Mouse (Mus musculus): ENCODE results near the gene B3galnt1. TPM values are rescaled to one million over a fixed set of nuclear protein-coding genes. Genes with fewer than 3 reads are reported as not detected.
A peak's percentile ranks its signal among the peaks of the same experiment; 100 is the strongest.

The B3galnt1 gene
- polyA plus RNA-seq, 1 experiment from 2014 or later = 44.4 TPM

DNA sequence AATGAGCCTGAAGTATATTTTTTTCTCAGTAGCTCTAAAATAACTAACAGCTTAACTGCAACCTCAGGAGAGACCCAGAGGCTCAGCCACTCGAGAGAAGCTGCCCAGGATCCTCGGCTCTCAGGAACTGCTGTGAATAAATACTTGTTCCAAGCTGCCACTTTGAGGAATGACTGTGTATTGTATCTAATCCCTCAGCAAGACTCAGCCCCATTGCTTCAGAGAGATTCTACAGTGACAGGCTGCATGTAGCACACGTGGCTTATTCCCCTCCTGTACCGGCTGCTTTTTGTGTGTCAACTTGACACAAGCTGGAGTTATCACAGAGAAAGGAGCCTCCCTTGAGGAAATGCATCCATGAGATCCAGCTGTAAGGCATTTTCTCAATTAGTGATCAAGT, 66.1 kb downstream of the B3galnt1 start:
- no peak for ATAC-seq (ENCODE audit: low FRiP score)
- H3K4me2 ChIP-seq = no peak overlapping the region
- H3K9me3 ChIP-seq (ENCODE audit: control insufficient read depth, low read length) = no peaks in the 10 kb centered on the region
- peaks cover 11% of the 10 kb centered on the region; the same call in 1 of the 2 replicates for H3K4me1 ChIP-seq (ENCODE audit: control insufficient read depth, insufficient read depth, low read length)
- H3K9ac ChIP-seq (ENCODE audit: low read length) = no peak overlapping the region
- H3K27me3 ChIP-seq (ENCODE audit: control insufficient read depth, insufficient read depth, low read length) = peaks cover under 1% of the 10 kb centered on the region; the same call in 1 of the 2 replicates
- no peak overlapping the region for H3K4me3 ChIP-seq (ENCODE audit: low read depth, low read length)
- no peak overlapping the region for H3K27ac ChIP-seq (ENCODE audit: low read depth, low read length)
- 74% methylated on average over 4 of the region's 4 CpGs for WGBS
- no peaks in the 10 kb centered on the region for H3K36me3 ChIP-seq (ENCODE audit: control insufficient read depth, insufficient read depth, low read length)
- DNase-seq (ENCODE audit: low spot score, missing footprints) = no peak

DNA sequence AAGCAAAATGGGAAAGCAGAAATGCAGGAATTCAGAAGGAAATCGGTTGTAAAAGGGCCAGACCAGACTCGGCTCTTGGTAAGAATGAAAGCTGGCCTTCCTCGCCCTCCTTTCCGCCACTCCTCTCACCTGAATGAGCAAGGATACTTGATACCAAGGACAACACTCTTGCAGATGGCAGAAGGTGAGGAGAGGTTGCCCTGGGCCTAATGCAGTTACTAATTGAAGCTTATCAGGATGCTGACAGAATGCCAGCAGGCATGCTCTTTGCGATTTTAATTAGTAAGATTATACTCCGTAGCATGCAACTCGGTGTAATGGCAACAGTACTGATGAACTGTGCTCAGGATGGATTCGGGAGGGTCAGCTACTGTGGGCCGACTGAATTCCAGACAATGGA, 67.2 kb downstream of the B3galnt1 start:
- no peak overlapping the region for H3K4me3 ChIP-seq (ENCODE audit: low read depth, low read length)
- no peak overlapping the region for H3K9ac ChIP-seq (ENCODE audit: low read length)
- H3K27me3 ChIP-seq (ENCODE audit: control insufficient read depth, insufficient read depth, low read length) = no peaks in the 10 kb centered on the region
- DNase-seq (ENCODE audit: low spot score, missing footprints) (no peak), ATAC-seq (ENCODE audit: low FRiP score) (no peak)
- no peaks in the 10 kb centered on the region for H3K36me3 ChIP-seq (ENCODE audit: control insufficient read depth, insufficient read depth, low read length)
- WGBS = 84% methylated on average over 9 of the region's 9 CpGs
- peaks cover 11% of the 10 kb centered on the region; the same call in 1 of the 2 replicates for H3K4me1 ChIP-seq (ENCODE audit: control insufficient read depth, insufficient read depth, low read length)
- no peak overlapping the region for H3K4me2 ChIP-seq
- H3K27ac ChIP-seq (ENCODE audit: low read depth, low read length) = no peak overlapping the region
- no peaks in the 10 kb centered on the region for H3K9me3 ChIP-seq (ENCODE audit: control insufficient read depth, low read length)

DNA sequence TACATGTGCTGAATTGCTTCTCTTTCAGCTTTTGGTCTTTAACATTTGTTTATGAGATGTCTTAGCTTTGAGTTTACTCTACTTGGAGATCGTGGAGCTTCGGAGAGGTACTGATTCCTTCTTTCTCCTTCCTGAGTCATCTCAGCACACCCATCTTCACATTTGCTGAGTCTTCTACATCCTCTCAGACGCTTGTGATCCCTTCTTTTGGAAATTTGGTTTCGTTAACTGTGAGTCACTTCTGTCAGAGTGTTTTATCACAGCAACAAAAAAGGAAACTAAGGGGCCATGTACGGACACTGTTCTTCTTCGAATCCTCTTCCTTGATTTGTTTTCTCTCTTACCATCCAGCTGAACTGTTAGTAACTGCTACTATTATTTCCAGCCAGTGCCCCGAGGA, 69.2 kb downstream of the B3galnt1 start:
- Histone ChIP-seq H3K4me3 (ENCODE audit: low read depth, low read length) (no peak overlapping the region), H3K4me2 (no peak overlapping the region), H3K9me3 (ENCODE audit: control insufficient read depth, low read length) (no peaks in the 10 kb centered on the region), H3K4me1 (ENCODE audit: control insufficient read depth, insufficient read depth, low read length) (no peaks in the 10 kb centered on the region), H3K27me3 (ENCODE audit: control insufficient read depth, insufficient read depth, low read length) (no peaks in the 10 kb centered on the region), H3K27ac (ENCODE audit: low read depth, low read length) (no peak overlapping the region), H3K9ac (ENCODE audit: low read length) (no peak overlapping the region), H3K36me3 (ENCODE audit: control insufficient read depth, insufficient read depth, low read length) (no peaks in the 10 kb centered on the region)
- 86% methylated on average over 7 of the region's 7 CpGs for WGBS
- no peak for DNase-seq (ENCODE audit: low spot score, missing footprints)
- no peak for ATAC-seq (ENCODE audit: low FRiP score)

- Histone ChIP-seq H3K4me3 (ENCODE audit: low read depth, low read length) (no peak overlapping the region), H3K27ac (ENCODE audit: low read depth, low read length) (no peak overlapping the region), H3K4me2 (no peak overlapping the region), H3K4me1 (ENCODE audit: control insufficient read depth, insufficient read depth, low read length) (no peaks in the 10 kb centered on the region), H3K9me3 (ENCODE audit: control insufficient read depth, low read length) (no peaks in the 10 kb centered on the region), H3K9ac (ENCODE audit: low read length) (no peak overlapping the region), H3K36me3 (ENCODE audit: control insufficient read depth, insufficient read depth, low read length) (no peaks in the 10 kb centered on the region), H3K27me3 (ENCODE audit: control insufficient read depth, insufficient read depth, low read length) (no peaks in the 10 kb centered on the region)
- DNase-seq (ENCODE audit: low spot score, missing footprints) (peak; percentile 8), ATAC-seq (ENCODE audit: low FRiP score) (no peak)
- 94% methylated on average over 1 of the region's 1 CpGs for WGBS
Measured at GRCm38 (mm10) chr3:69527384-69527783, 71.4 kb downstream of the B3galnt1 start.

- H3K9ac ChIP-seq (ENCODE audit: low read length) = no peak overlapping the region
- ATAC-seq (ENCODE audit: low FRiP score) (no peak), DNase-seq (ENCODE audit: low spot score, missing footprints) (no peak)
- H3K36me3 ChIP-seq (ENCODE audit: control insufficient read depth, insufficient read depth, low read length) = no peaks in the 10 kb centered on the region
- 80% methylated on average over 8 of the region's 8 CpGs for WGBS
- no peaks in the 10 kb centered on the region for H3K4me1 ChIP-seq (ENCODE audit: control insufficient read depth, insufficient read depth, low read length)
- H3K27me3 ChIP-seq (ENCODE audit: control insufficient read depth, insufficient read depth, low read length) = no peaks in the 10 kb centered on the region
- H3K4me2 ChIP-seq = no peak overlapping the region
- no peak overlapping the region for H3K4me3 ChIP-seq (ENCODE audit: low read depth, low read length)
- no peak overlapping the region for H3K27ac ChIP-seq (ENCODE audit: low read depth, low read length)
- H3K9me3 ChIP-seq (ENCODE audit: control insufficient read depth, low read length) = no peaks in the 10 kb centered on the region
Measured at GRCm38 (mm10) chr3:69525072-69525529, 73.7 kb downstream of the B3galnt1 start.

GRCm38 (mm10) chr3:69524356-69525071, 74.2 kb downstream of the B3galnt1 start:
- no peak overlapping the region for H3K4me2 ChIP-seq
- no peaks in the 10 kb centered on the region for H3K9me3 ChIP-seq (ENCODE audit: control insufficient read depth, low read length)
- no peaks in the 10 kb centered on the region for H3K4me1 ChIP-seq (ENCODE audit: control insufficient read depth, insufficient read depth, low read length)
- no peak overlapping the region for H3K9ac ChIP-seq (ENCODE audit: low read length)
- ATAC-seq (ENCODE audit: low FRiP score) (no peak), DNase-seq (ENCODE audit: low spot score, missing footprints) (peak; percentile 62)
- no peaks in the 10 kb centered on the region for H3K36me3 ChIP-seq (ENCODE audit: control insufficient read depth, insufficient read depth, low read length)
- no peaks in the 10 kb centered on the region for H3K27me3 ChIP-seq (ENCODE audit: control insufficient read depth, insufficient read depth, low read length)
- H3K4me3 ChIP-seq (ENCODE audit: low read depth, low read length) = no peak overlapping the region
- 91% methylated on average over 8 of the region's 8 CpGs for WGBS
- no peak overlapping the region for H3K27ac ChIP-seq (ENCODE audit: low read depth, low read length)

Other genes with a start within 250 kb of the B3galnt1 start
- 142 TPM in 2 replicates for gene Nmd3, start 123.0 kb upstream of the B3galnt1 start, polyA plus RNA-seq (2014; fragmentation: Nextera tagmentation; extraction: Ambion mirVana)